29 mouse cellular contexts compared by ENCODE assay signal in genomic region chr15:24086267-24086666, GRCm38 (mm10).
"Had no signal": no experiment of that assay in that cellular context is flagged by ENCODE, and none has a peak within 500 bp of the region (broad histone marks: within the 10 kb centered on the region; RNA-seq: fewer than 3 reads in every experiment).

No protein-coding gene starts in this region.

- H3K27ac ChIP-seq: gastrocnemius, adult 2 months; heart, embryonic 10.5 days; heart, embryonic 13.5 days; heart, embryonic 15.5 days; hindbrain, embryonic 13.5 days; hindbrain, embryonic 15.5 days; hindbrain, postnatal 0 days; kidney, embryonic 15.5 days; kidney, postnatal 0 days; limb, embryonic 10.5 days; limb, embryonic 12.5 days; liver, embryonic 13.5 days; liver, embryonic 15.5 days had no signal

- H3K4me3 ChIP-seq: gastrocnemius, adult 2 months; heart, embryonic 10.5 days; heart, embryonic 13.5 days; heart, embryonic 15.5 days; hindbrain, embryonic 13.5 days; hindbrain, embryonic 15.5 days; kidney, embryonic 15.5 days; limb, embryonic 10.5 days; limb, embryonic 12.5 days; liver, embryonic 13.5 days; liver, embryonic 15.5 days had no signal

- DNase-seq: gastrocnemius, adult 2 months; gastrocnemius, postnatal 10 days; gastrocnemius, postnatal 25 days; heart, adult 18-20 months; heart, postnatal 14 days; heart, postnatal 36 days; kidney, adult 11 months; kidney, adult 2 months; kidney, adult 9 months; kidney, postnatal 14 days; kidney, postnatal 36 days; layer of hippocampus, adult 9-11 months; layer of hippocampus, postnatal 36 days; liver; liver, embryonic 13.5 days; liver, postnatal 0 days had no signal

- H3K27me3 ChIP-seq: heart, embryonic 13.5 days; heart, embryonic 15.5 days; hindbrain, embryonic 13.5 days; hindbrain, embryonic 15.5 days; kidney, embryonic 15.5 days; limb, embryonic 12.5 days; liver, embryonic 13.5 days; liver, embryonic 15.5 days had no signal

- H3K4me1 ChIP-seq: heart, embryonic 10.5 days; heart, embryonic 13.5 days; heart, embryonic 15.5 days; hindbrain, embryonic 13.5 days; hindbrain, embryonic 15.5 days; kidney, embryonic 15.5 days; limb, embryonic 10.5 days; limb, embryonic 12.5 days; liver, embryonic 13.5 days; liver, embryonic 15.5 days had no signal

- H3K36me3 ChIP-seq: heart, embryonic 10.5 days; heart, embryonic 13.5 days; heart, embryonic 15.5 days; hindbrain, embryonic 13.5 days; hindbrain, embryonic 15.5 days; kidney, embryonic 15.5 days; limb, embryonic 10.5 days; limb, embryonic 12.5 days; liver, embryonic 13.5 days; liver, embryonic 15.5 days had no signal

- H3K9ac ChIP-seq: heart, embryonic 13.5 days; heart, embryonic 15.5 days; hindbrain, embryonic 13.5 days; hindbrain, embryonic 15.5 days; kidney, embryonic 15.5 days; limb, embryonic 12.5 days; liver, embryonic 13.5 days; liver, embryonic 15.5 days; liver, postnatal 0 days had no signal

- H3K9me3 ChIP-seq: heart, embryonic 10.5 days; heart, embryonic 13.5 days; heart, embryonic 15.5 days; hindbrain, embryonic 13.5 days; hindbrain, embryonic 15.5 days; kidney, embryonic 15.5 days; limb, embryonic 10.5 days; limb, embryonic 12.5 days; liver, embryonic 13.5 days; liver, embryonic 15.5 days had no signal

- H3K4me2 ChIP-seq: heart, embryonic 13.5 days; heart, embryonic 15.5 days; hindbrain, embryonic 13.5 days; hindbrain, embryonic 15.5 days; kidney, embryonic 15.5 days; limb, embryonic 12.5 days; liver, embryonic 11.5 days; liver, embryonic 13.5 days; liver, embryonic 15.5 days had no signal

- ATAC-seq: hindbrain, postnatal 0 days; intestine, embryonic 16.5 days; liver, postnatal 0 days had no signal
